Mouse (Mus musculus): ENCODE measurements around the gene Lipa.

DNA sequence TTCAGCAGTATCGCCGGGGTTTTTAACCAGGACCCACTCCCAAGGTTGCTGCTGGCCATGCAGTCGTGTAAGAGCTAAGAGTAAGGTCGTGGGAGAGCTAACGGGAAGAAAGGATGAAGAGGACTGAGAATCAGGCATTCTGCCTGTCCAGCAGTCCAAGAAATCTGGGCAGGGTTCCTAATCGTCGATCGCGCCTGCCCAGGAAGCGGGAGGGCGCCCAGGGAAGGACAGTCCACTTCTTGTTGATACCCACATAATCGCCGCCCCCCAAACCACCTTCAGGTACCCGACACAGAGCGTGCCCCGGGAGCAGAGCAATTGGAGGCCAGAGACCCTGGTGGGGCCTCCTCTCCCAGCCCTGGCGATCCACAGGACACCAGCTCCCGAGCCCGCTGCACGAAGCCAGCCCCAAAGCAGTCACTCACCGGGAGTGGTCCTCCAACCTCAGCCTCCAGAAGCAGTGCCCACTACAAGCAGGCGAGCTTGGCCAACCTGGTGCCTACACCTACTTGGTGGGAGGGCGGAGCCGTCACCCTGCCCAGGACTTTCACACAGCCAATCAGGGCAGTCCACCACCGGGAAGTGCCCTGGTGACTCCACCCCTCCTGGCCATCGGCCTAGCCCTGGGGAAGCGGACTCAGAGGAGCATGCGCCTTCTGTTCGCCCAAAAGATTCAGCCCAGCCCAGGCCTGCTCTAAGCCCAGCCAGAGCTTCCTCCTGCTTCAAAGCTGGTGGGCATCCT, at the start of gene Lipa:
- TF ChIP-seq CTCF (IDR thresholded peaks at IDR 0.05; ENCODE audit: extremely low read depth, insufficient read depth, low read length) (no peak), POLR2A (IDR thresholded peaks at IDR 0.05; ENCODE audit: extremely low read depth, insufficient read depth, low read length) (peak; percentile 92)
